Mouse (Mus musculus): ENCODE measurements around the gene Cers1.

DNA sequence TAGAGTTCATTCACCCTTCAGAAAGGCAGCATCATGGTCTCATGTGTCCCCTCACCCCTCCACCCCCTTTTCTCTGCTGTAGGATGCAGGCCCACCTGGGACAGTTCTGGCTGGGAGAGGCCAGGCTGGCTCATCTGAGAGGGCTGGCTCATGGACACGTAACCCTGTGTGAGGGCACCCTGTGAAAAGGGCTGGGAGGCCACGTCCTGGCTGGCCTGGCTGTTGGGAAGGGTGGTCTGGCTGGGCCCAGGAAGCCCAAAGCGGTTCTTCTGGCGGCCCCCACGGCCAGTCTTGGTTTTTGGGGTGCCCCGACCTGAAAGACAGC is 17.3 kb downstream of the Cers1 start:
- TF ChIP-seq CTCF (IDR thresholded peaks at IDR 0.05) (no peak), POLR2A (IDR thresholded peaks at IDR 0.05; ENCODE audit: insufficient read depth, low read depth, low read length) (no peak)
